Mouse (Mus musculus) adrenal gland, adult 18-20 months (tissue): ENCODE data around the gene Cass4. TPM values are rescaled to one million over a fixed set of nuclear protein-coding genes. Genes with fewer than 3 reads are reported as not detected.

Experiments used
- DNase-seq, 2 experiments: peaks; one replicate each; pipeline ENCODE4 v3.0.0; 2021 to 2022; ENCODE audit warnings: low spot score in 2 of 2
- total RNA-seq, 2 experiments: library from RNA; stranded (reverse); gene quantifications; 1 replicate in 1 of 2; 2 replicates in 1 of 2; pipeline ENCODE4 v1.2.3; 2021

The Cass4 gene
- total RNA-seq, 2 experiments from 2014 or later, result 0.13 to 0.16 TPM

DNA sequence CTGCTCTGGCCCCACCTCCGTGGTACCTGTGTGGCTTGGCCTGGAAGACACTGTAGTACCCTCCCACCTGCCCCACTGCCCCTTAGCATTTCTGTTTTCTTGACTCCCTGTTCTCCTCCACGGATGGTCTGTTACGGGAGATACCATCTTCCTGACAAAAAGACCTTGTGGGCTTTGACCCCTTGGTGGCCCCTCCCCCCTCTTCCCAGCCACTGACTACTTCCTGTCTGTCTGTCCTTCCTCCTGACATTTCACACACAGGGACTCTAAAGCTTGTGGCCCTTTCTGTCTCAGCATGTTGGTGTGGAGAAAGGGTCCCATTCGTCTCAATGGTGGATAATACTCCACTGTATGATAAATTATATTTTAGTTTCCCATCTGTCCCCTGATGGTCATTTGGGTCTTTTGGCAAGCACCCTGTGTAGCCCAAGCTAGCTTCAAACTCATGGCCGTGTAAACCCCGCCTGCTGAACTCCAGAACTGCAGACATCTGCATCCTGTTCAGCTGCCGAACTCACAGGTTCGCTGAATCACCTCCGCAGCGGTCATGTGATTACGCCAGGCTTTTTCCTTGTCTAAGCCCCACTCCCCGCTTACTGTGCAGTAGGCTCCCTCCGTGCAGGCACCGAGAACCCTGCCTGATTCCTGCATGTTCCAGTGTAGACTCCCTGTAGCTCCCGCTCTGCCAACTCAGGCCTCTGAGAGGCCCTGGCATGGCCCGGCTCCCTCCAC is 88.2 kb downstream of the Cass4 start:
- DNase-seq, result no peak

Other genes starting within 250 kb of the Cass4 start
- gene Mc3r, start 145.3 kb upstream of the Cass4 start, total RNA-seq, result not detected
- gene Fam210b, start 48.2 kb upstream of the Cass4 start, total RNA-seq, result 10 to 100 TPM; 17.5 to 25.9 TPM
- gene Aurka, start 23.3 kb upstream of the Cass4 start, total RNA-seq, result 1 to 10 TPM; 1.1 to 2.5 TPM
- 10 to 100 TPM; 33.2 to 33.4 TPM for gene Cstf1, start 23.1 kb upstream of the Cass4 start, total RNA-seq
- gene Rtf2, start 46.8 kb downstream of the Cass4 start, total RNA-seq, result 10 to 100 TPM; 75.6 to 81.7 TPM
- not detected for gene Gcnt7, start 64.8 kb downstream of the Cass4 start, total RNA-seq
- gene Fam209, start 78.7 kb downstream of the Cass4 start, total RNA-seq, result not detected
- not detected for gene Tfap2c, start 155.8 kb downstream of the Cass4 start, total RNA-seq